In genomic region chr9:39603333-39603845, GRCm38 (mm10) we compare ENCODE assay signal across 9 mouse cellular contexts. TPM values are rescaled to one million over a fixed set of nuclear protein-coding genes. Genes with fewer than 3 reads are reported as not detected.
A peak's percentile ranks its signal among the peaks of the same experiment; 100 is the strongest.
DNase-seq lines count a peak whose midpoint lies in the region; ATAC-seq and TF ChIP-seq lines count a peak whose summit lies in the region.
"Had no signal": no experiment of that assay in that cellular context is flagged by ENCODE, and none has a peak within 500 bp of the region (broad histone marks: within the 10 kb centered on the region; RNA-seq: fewer than 3 reads in every experiment).

No protein-coding gene starts in this region.

- no peaks in the 10 kb centered on the region for H3K27me3 ChIP-seq in limb, embryonic 15.5 days
- H3K27me3 ChIP-seq in stomach, embryonic 15.5 days (replicated peaks): no peaks in the 10 kb centered on the region

- peak overlapping the region; percentile 21; the same call in 1 of the 2 replicates for H3K9ac ChIP-seq in limb, embryonic 15.5 days
- H3K9ac ChIP-seq in stomach, embryonic 15.5 days: 0 out of 2 replicates have a peak overlapping the region, but pooled peaks have one; percentile 9

- no peak for DNase-seq in left cerebral cortex, adult 2 months (ENCODE audit: extremely low spot score in 1 of 2, low spot score in 2 of 2)
- DNase-seq in left cerebral cortex, adult 11 months (ENCODE audit: low spot score): no peak
- DNase-seq in embryo, embryonic 10 days (ENCODE audit: low spot score): peak; percentile 68
- DNase-seq in forelimb bud, embryonic 11.5 days (ENCODE audit: low read depth, low spot score): peak; percentile 46
- no peak for DNase-seq in ovary, postnatal 10 days (ENCODE audit: low spot score)
- DNase-seq in cerebellum, adult 9-11 months: no peak

- 0% methylated on average over 9 of the region's 9 CpGs for WGBS in limb, embryonic 15.5 days
- 1% methylated on average over 9 of the region's 9 CpGs for WGBS in stomach, embryonic 15.5 days

- no peaks in the 10 kb centered on the region for H3K9me3 ChIP-seq in limb, embryonic 15.5 days
- H3K9me3 ChIP-seq in stomach, embryonic 15.5 days: no peaks in the 10 kb centered on the region

- peak; percentile 68; the same call in 1 of the 2 replicates for ATAC-seq in limb, embryonic 15.5 days (ENCODE audit: insufficient number of reproducible peaks, low FRiP score, low TSS enrichment, low read depth)
- ATAC-seq in stomach, embryonic 15.5 days (ENCODE audit: insufficient read depth, low FRiP score, low read depth): 0 out of 2 replicates have a peak, but pooled peaks have one; percentile 52

- no peak overlapping the region for H3K27ac ChIP-seq in left cerebral cortex, adult 2 months
- peak overlapping the region; percentile 84 for H3K27ac ChIP-seq in limb, embryonic 15.5 days
- 0 out of 2 replicates have a peak overlapping the region, but pooled peaks have one; percentile 18 for H3K27ac ChIP-seq in stomach, embryonic 15.5 days

- intact Hi-C loops in left cerebral cortex, adult 2 months (cut with DNase I): no loop called here

- TF ChIP-seq CTCF in left cerebral cortex, adult 2 months (IDR thresholded peaks at IDR 0.05): no peak

- peak overlapping the region; percentile 73 for H3K4me2 ChIP-seq in limb, embryonic 15.5 days
- peak overlapping the region; percentile 78 for H3K4me2 ChIP-seq in stomach, embryonic 15.5 days

- H3K4me1 ChIP-seq in limb, embryonic 15.5 days: peaks cover 7% of the 10 kb centered on the region; the same call in 1 of the 2 replicates
- H3K4me1 ChIP-seq in stomach, embryonic 15.5 days: no peaks in the 10 kb centered on the region

- peak overlapping the region; percentile 17 for H3K4me3 ChIP-seq in left cerebral cortex, adult 2 months
- peak overlapping the region; percentile 36 for H3K4me3 ChIP-seq in limb, embryonic 15.5 days
- H3K4me3 ChIP-seq in stomach, embryonic 15.5 days (replicated peaks): peak overlapping the region; percentile 43

- H3K36me3 ChIP-seq in limb, embryonic 15.5 days: no peaks in the 10 kb centered on the region
- no peaks in the 10 kb centered on the region for H3K36me3 ChIP-seq in stomach, embryonic 15.5 days

RNA-seq across cellular contexts. Expression of gene AW551984, which starts 0.8 kb away (rescaled TPM):
- 1 to 10 TPM; 4.5 to 9.2 TPM for total RNA-seq in left cerebral cortex, adult 2 months (2021)
- polyA plus RNA-seq in limb, embryonic 15.5 days (2015; fragmentation: Nextera tagmentation; extraction: Ambion mirVana): 75.0 and 122 TPM in 2 replicates
- 25.7 and 28.1 TPM in 2 replicates for polyA plus RNA-seq in stomach, embryonic 15.5 days (2015; fragmentation: Nextera tagmentation; extraction: Ambion mirVana)

RNA-seq across cellular contexts. Expression of gene Olfr148, which starts 7.1 kb away (rescaled TPM):
- not detected for total RNA-seq in left cerebral cortex, adult 2 months (2021)
- polyA plus RNA-seq in limb, embryonic 15.5 days (2015; fragmentation: Nextera tagmentation; extraction: Ambion mirVana): not detected in 2 replicates
- polyA plus RNA-seq in stomach, embryonic 15.5 days (2015; fragmentation: Nextera tagmentation; extraction: Ambion mirVana): not detected in 2 replicates
- total RNA-seq: liver, adult 2 months had no signal
- polyA plus RNA-seq: liver, adult 2 months had no signal

RNA-seq across cellular contexts. Expression of gene Olfr960, which starts 17.8 kb away (rescaled TPM):
- total RNA-seq in left cerebral cortex, adult 2 months (2021): not detected
- polyA plus RNA-seq in limb, embryonic 15.5 days (2015; fragmentation: Nextera tagmentation; extraction: Ambion mirVana): not detected in 2 replicates
- not detected in 2 replicates for polyA plus RNA-seq in stomach, embryonic 15.5 days (2015; fragmentation: Nextera tagmentation; extraction: Ambion mirVana)
- total RNA-seq: liver, adult 2 months had no signal
- polyA plus RNA-seq: liver, adult 2 months had no signal

RNA-seq across cellular contexts. Expression of gene Olfr959, which starts 28.0 kb away (rescaled TPM):
- total RNA-seq in left cerebral cortex, adult 2 months (2021): not detected
- not detected in 2 replicates for polyA plus RNA-seq in limb, embryonic 15.5 days (2015; fragmentation: Nextera tagmentation; extraction: Ambion mirVana)
- not detected in 2 replicates for polyA plus RNA-seq in stomach, embryonic 15.5 days (2015; fragmentation: Nextera tagmentation; extraction: Ambion mirVana)
- total RNA-seq: liver, adult 2 months had no signal
- polyA plus RNA-seq: liver, adult 2 months had no signal

RNA-seq across cellular contexts. Expression of gene Olfr961, which starts 41.5 kb away (rescaled TPM):
- not detected for total RNA-seq in left cerebral cortex, adult 2 months (2021)
- polyA plus RNA-seq in limb, embryonic 15.5 days (2015; fragmentation: Nextera tagmentation; extraction: Ambion mirVana): not detected in 2 replicates
- polyA plus RNA-seq in stomach, embryonic 15.5 days (2015; fragmentation: Nextera tagmentation; extraction: Ambion mirVana): not detected in 2 replicates
- total RNA-seq: liver, adult 2 months had no signal
- polyA plus RNA-seq: liver, adult 2 months had no signal

Comparison
In these comparisons a context has a peak if more than half of its experiments do, and no peak if none do; other contexts are left out.
1. DNase-seq: peak in embryo, embryonic 10 days (single experiment) and forelimb bud, embryonic 11.5 days (single experiment); none in left cerebral cortex, adult 2 months (0 of 2), left cerebral cortex, adult 11 months (single experiment), ovary, postnatal 10 days (single experiment) and cerebellum, adult 9-11 months (single experiment).
2. Peak in every context shown above with its lines, with median percentiles within 50 percentile points of each other: H3K4me3 ChIP-seq.